Mouse (Mus musculus): ENCODE measurements at regions not wholly inside any gene's neighbourhood (a gene's known extent, or its start where the extent isn't known, plus 50 kb on each side); places are given as distances from the start of the nearest gene placed in this dataset.

DNA sequence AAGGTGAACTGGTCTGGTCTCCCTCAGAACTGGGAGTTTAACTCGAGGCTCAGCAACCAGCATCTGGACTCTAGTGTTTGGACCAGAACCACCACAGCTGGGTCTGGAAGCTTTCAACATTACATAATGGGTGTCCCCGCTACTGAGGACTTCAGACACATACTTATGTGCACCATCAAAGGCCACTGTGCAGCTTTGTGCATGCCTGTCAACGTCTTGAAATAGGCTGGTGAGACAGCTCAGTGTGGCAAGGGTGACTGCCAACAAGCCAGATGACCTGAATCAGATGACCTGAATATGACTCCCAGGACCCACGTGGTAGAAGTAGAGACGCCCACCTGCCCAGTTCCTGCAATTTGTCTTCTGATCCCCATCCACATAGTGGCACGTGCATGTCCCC is 72.8 kb upstream of the Tnik start:
- TF ChIP-seq MYC (IDR thresholded peaks at IDR 0.05; ENCODE audit: low read depth, low read length) = no peak
- TF ChIP-seq ZMIZ1 (IDR thresholded peaks at IDR 0.05; ENCODE audit: low read depth, low read length) = no peak
- no peak for TF ChIP-seq EP300 (IDR thresholded peaks at IDR 0.05; ENCODE audit: low read depth in 1 of 2, low read length in 2 of 2)
- no peak for TF ChIP-seq ZC3H11A (IDR thresholded peaks at IDR 0.05; ENCODE audit: low read depth, low read length)
- no peak for TF ChIP-seq POLR2A (IDR thresholded peaks at IDR 0.05; ENCODE audit: control insufficient read depth in 1 of 2, insufficient read depth in 1 of 2, low read depth in 1 of 2, low read length in 2 of 2, poor library complexity in 1 of 2)
- no peak for TF ChIP-seq SIN3A (IDR thresholded peaks at IDR 0.05; ENCODE audit: low read length)
- no peak for TF ChIP-seq TBP (IDR thresholded peaks at IDR 0.05; ENCODE audit: low read depth, low read length)
- TF ChIP-seq BHLHE40 (IDR thresholded peaks at IDR 0.05; ENCODE audit: borderline replicate concordance, low read depth, low read length) = no peak
- no peak for TF ChIP-seq E2F4 (IDR thresholded peaks at IDR 0.05; ENCODE audit: borderline replicate concordance, low read depth, low read length)
- no peak for TF ChIP-seq CTCF (IDR thresholded peaks at IDR 0.05 in 2 of 3, conservative IDR thresholded peaks at IDR 0.05 in 1 of 3; ENCODE audit: control insufficient read depth in 1 of 3, insufficient read depth in 1 of 3, low read depth in 2 of 3, low read length in 3 of 3, poor library complexity in 1 of 3, severe bottlenecking in 1 of 3)

Data from MEL (cell line).